Mouse (Mus musculus): ENCODE data around the gene Taok3. TPM values are rescaled to one million over a fixed set of nuclear protein-coding genes. Genes with fewer than 3 reads are reported as not detected.

Taok3 gene
- polyA plus RNA-seq, 1 experiment from 2014 or later: 58.1 TPM

- WGBS: 90% methylated on average over 16 of the region's 16 CpGs
- no peaks in the 10 kb centered on the region for H3K4me1 ChIP-seq (replicated peaks; ENCODE audit: control insufficient read depth, insufficient read depth, low read length)
- no peak overlapping the region for H3K9ac ChIP-seq (replicated peaks; ENCODE audit: low read depth, low read length)
- H3K9me3 ChIP-seq (ENCODE audit: control insufficient read depth, low read length): no peaks in the 10 kb centered on the region
- H3K4me3 ChIP-seq (replicated peaks; ENCODE audit: low read length): no peak overlapping the region
- no peaks in the 10 kb centered on the region for H3K27me3 ChIP-seq (replicated peaks; ENCODE audit: control insufficient read depth, insufficient read depth, low read length)
- no peaks in the 10 kb centered on the region for H3K36me3 ChIP-seq (ENCODE audit: control insufficient read depth, insufficient read depth)
- no peak overlapping the region for H3K4me2 ChIP-seq (ENCODE audit: low read length)
- no peak overlapping the region for H3K27ac ChIP-seq (ENCODE audit: low read length)
- no peak for ATAC-seq
These were observed 27.5 kb downstream of the Taok3 start for GRCm38 (mm10) chr5:117147187-117148095.

GRCm38 (mm10) chr5:117149054-117149942 lies 29.4 kb downstream of the Taok3 start:
- ATAC-seq: no peak
- H3K36me3 ChIP-seq (ENCODE audit: control insufficient read depth, insufficient read depth): no peaks in the 10 kb centered on the region
- H3K9ac ChIP-seq (replicated peaks; ENCODE audit: low read depth, low read length): no peak overlapping the region
- no peak overlapping the region for H3K4me2 ChIP-seq (ENCODE audit: low read length)
- WGBS: 85% methylated on average over 16 of the region's 16 CpGs
- H3K27ac ChIP-seq (ENCODE audit: low read length): no peak overlapping the region
- H3K4me1 ChIP-seq (replicated peaks; ENCODE audit: control insufficient read depth, insufficient read depth, low read length): no peaks in the 10 kb centered on the region
- H3K4me3 ChIP-seq (replicated peaks; ENCODE audit: low read length): no peak overlapping the region
- no peaks in the 10 kb centered on the region for H3K9me3 ChIP-seq (ENCODE audit: control insufficient read depth, low read length)
- H3K27me3 ChIP-seq (replicated peaks; ENCODE audit: control insufficient read depth, insufficient read depth, low read length): no peaks in the 10 kb centered on the region

- Histone ChIP-seq H3K4me3 (replicated peaks; ENCODE audit: low read length) (no peak overlapping the region), H3K4me2 (ENCODE audit: low read length) (no peak overlapping the region), H3K4me1 (replicated peaks; ENCODE audit: control insufficient read depth, insufficient read depth, low read length) (no peaks in the 10 kb centered on the region), H3K27me3 (replicated peaks; ENCODE audit: control insufficient read depth, insufficient read depth, low read length) (no peaks in the 10 kb centered on the region), H3K9me3 (ENCODE audit: control insufficient read depth, low read length) (no peaks in the 10 kb centered on the region), H3K36me3 (ENCODE audit: control insufficient read depth, insufficient read depth) (no peaks in the 10 kb centered on the region), H3K27ac (ENCODE audit: low read length) (no peak overlapping the region), H3K9ac (replicated peaks; ENCODE audit: low read depth, low read length) (no peak overlapping the region)
- WGBS: 78% methylated on average over 5 of the region's 5 CpGs
- ATAC-seq: no peak
These were observed 30.1 kb downstream of the Taok3 start for GRCm38 (mm10) chr5:117150068-117150467.

- Histone ChIP-seq H3K27ac (ENCODE audit: low read length) (no peak overlapping the region), H3K9ac (replicated peaks; ENCODE audit: low read depth, low read length) (no peak overlapping the region), H3K9me3 (ENCODE audit: control insufficient read depth, low read length) (no peaks in the 10 kb centered on the region), H3K36me3 (ENCODE audit: control insufficient read depth, insufficient read depth) (no peaks in the 10 kb centered on the region), H3K27me3 (replicated peaks; ENCODE audit: control insufficient read depth, insufficient read depth, low read length) (no peaks in the 10 kb centered on the region), H3K4me3 (replicated peaks; ENCODE audit: low read length) (no peak overlapping the region), H3K4me2 (ENCODE audit: low read length) (no peak overlapping the region), H3K4me1 (replicated peaks; ENCODE audit: control insufficient read depth, insufficient read depth, low read length) (no peaks in the 10 kb centered on the region)
- ATAC-seq: no peak
These were observed 33.0 kb downstream of the Taok3 start for GRCm38 (mm10) chr5:117152944-117153343.

GRCm38 (mm10) chr5:117153527-117154091 lies 33.7 kb downstream of the Taok3 start:
- 67% methylated on average over 15 of the region's 15 CpGs for WGBS
- Histone ChIP-seq H3K4me3 (replicated peaks; ENCODE audit: low read length) (no peak overlapping the region), H3K4me1 (replicated peaks; ENCODE audit: control insufficient read depth, insufficient read depth, low read length) (no peaks in the 10 kb centered on the region), H3K9me3 (ENCODE audit: control insufficient read depth, low read length) (no peaks in the 10 kb centered on the region), H3K9ac (replicated peaks; ENCODE audit: low read depth, low read length) (no peak overlapping the region), H3K4me2 (ENCODE audit: low read length) (no peak overlapping the region), H3K27ac (ENCODE audit: low read length) (no peak overlapping the region), H3K36me3 (ENCODE audit: control insufficient read depth, insufficient read depth) (no peaks in the 10 kb centered on the region), H3K27me3 (replicated peaks; ENCODE audit: control insufficient read depth, insufficient read depth, low read length) (no peaks in the 10 kb centered on the region)
- no peak for ATAC-seq

- no peaks in the 10 kb centered on the region for H3K4me1 ChIP-seq (replicated peaks; ENCODE audit: control insufficient read depth, insufficient read depth, low read length)
These were observed 38.5 kb downstream of the Taok3 start for GRCm38 (mm10) chr5:117158335-117159018.

GRCm38 (mm10) chr5:117159326-117159725 lies 39.4 kb downstream of the Taok3 start:
- Histone ChIP-seq H3K4me2 (ENCODE audit: low read length) (no peak overlapping the region), H3K27ac (ENCODE audit: low read length) (no peak overlapping the region), H3K4me3 (replicated peaks; ENCODE audit: low read length) (no peak overlapping the region), H3K36me3 (ENCODE audit: control insufficient read depth, insufficient read depth) (no peaks in the 10 kb centered on the region), H3K4me1 (replicated peaks; ENCODE audit: control insufficient read depth, insufficient read depth, low read length) (no peaks in the 10 kb centered on the region), H3K27me3 (replicated peaks; ENCODE audit: control insufficient read depth, insufficient read depth, low read length) (no peaks in the 10 kb centered on the region), H3K9me3 (ENCODE audit: control insufficient read depth, low read length) (no peaks in the 10 kb centered on the region), H3K9ac (replicated peaks; ENCODE audit: low read depth, low read length) (no peak overlapping the region)
- 67% methylated on average over 8 of the region's 8 CpGs for WGBS
- ATAC-seq: no peak

More at GRCm38 (mm10) chr5:117158335-117159018, 38.5 kb downstream of the Taok3 start:
- no peaks in the 10 kb centered on the region for H3K9me3 ChIP-seq (ENCODE audit: control insufficient read depth, low read length)
- no peak overlapping the region for H3K4me2 ChIP-seq (ENCODE audit: low read length)
- H3K27me3 ChIP-seq (replicated peaks; ENCODE audit: control insufficient read depth, insufficient read depth, low read length): no peaks in the 10 kb centered on the region
- H3K9ac ChIP-seq (replicated peaks; ENCODE audit: low read depth, low read length): no peak overlapping the region
- no peaks in the 10 kb centered on the region for H3K36me3 ChIP-seq (ENCODE audit: control insufficient read depth, insufficient read depth)
- H3K4me3 ChIP-seq (replicated peaks; ENCODE audit: low read length): no peak overlapping the region
- 86% methylated on average over 7 of the region's 7 CpGs for WGBS
- no peak for ATAC-seq
- no peak overlapping the region for H3K27ac ChIP-seq (ENCODE audit: low read length)

GRCm38 (mm10) chr5:117159805-117160291 lies 39.9 kb downstream of the Taok3 start:
- Histone ChIP-seq H3K4me2 (ENCODE audit: low read length) (no peak overlapping the region), H3K4me3 (replicated peaks; ENCODE audit: low read length) (no peak overlapping the region), H3K36me3 (ENCODE audit: control insufficient read depth, insufficient read depth) (no peaks in the 10 kb centered on the region), H3K27ac (ENCODE audit: low read length) (no peak overlapping the region), H3K4me1 (replicated peaks; ENCODE audit: control insufficient read depth, insufficient read depth, low read length) (no peaks in the 10 kb centered on the region), H3K27me3 (replicated peaks; ENCODE audit: control insufficient read depth, insufficient read depth, low read length) (no peaks in the 10 kb centered on the region), H3K9ac (replicated peaks; ENCODE audit: low read depth, low read length) (no peak overlapping the region), H3K9me3 (ENCODE audit: control insufficient read depth, low read length) (no peaks in the 10 kb centered on the region)
- 52% methylated on average over 6 of the region's 6 CpGs for WGBS
- no peak for ATAC-seq
